Mouse (Mus musculus) stomach, postnatal 0 days (tissue): ENCODE measurements around the gene Olfr1444. TPM values are rescaled to one million over a fixed set of nuclear protein-coding genes. Genes with fewer than 3 reads are reported as not detected.

Experiments used
- ATAC-seq: fragments of 200-750 bp; cut with Nextera tagmentation; 2 replicates; pipeline ENCODE4 v1.8.0; 2017; ENCODE audit not compliant: low FRiP score, low TSS enrichment
- DNase-seq: peaks from one replicate; pipeline ENCODE4 v3.0.0-alpha.2; 2016; ENCODE audit warnings: low spot score
- H3K27ac ChIP-seq: fragments of 300-500 bp; sonication (generic); replicated peaks from 2 replicates; pipeline ENCODE4 v1.5.1; 2014; ENCODE audit warnings: mild to moderate bottlenecking, control low read depth
- H3K27me3 ChIP-seq: fragments of 300-500 bp; sonication (generic); 2 replicates; pipeline ENCODE4 v1.6.1; 2014; ENCODE audit warnings: low read length; ENCODE audit not compliant: control insufficient read depth, insufficient read depth
- H3K36me3 ChIP-seq: fragments of 300-500 bp; sonication (generic); 2 replicates; pipeline ENCODE4 v1.6.1; 2014; ENCODE audit warnings: low read length, mixed read lengths; ENCODE audit not compliant: control insufficient read depth, insufficient read depth
- H3K4me1 ChIP-seq: fragments of 300-500 bp; sonication (generic); replicated peaks from 2 replicates; pipeline ENCODE4 v1.6.1; 2014; ENCODE audit warnings: antibody characterized with exemption; ENCODE audit not compliant: control insufficient read depth, insufficient read depth
- H3K4me2 ChIP-seq: fragments of 300-500 bp; sonication (generic); replicated peaks from 2 replicates; pipeline ENCODE4 v1.6.1; 2014; ENCODE audit warnings: low read depth, mild to moderate bottlenecking, control low read depth, moderate library complexity
- H3K4me3 ChIP-seq: fragments of 300-500 bp; sonication (generic); 2 replicates; pipeline ENCODE4 v1.5.1; 2014; ENCODE audit warnings: low read depth, low read length, control low read depth
- H3K9ac ChIP-seq: fragments of 300-500 bp; sonication (generic); 2 replicates; pipeline ENCODE4 v1.6.1; 2014; ENCODE audit warnings: mild to moderate bottlenecking, low read length, control low read depth, mixed read lengths
- H3K9me3 ChIP-seq: fragments of 300-500 bp; sonication (generic); 2 replicates; pipeline ENCODE4 v1.6.1; 2016; ENCODE audit warnings: low read length; ENCODE audit not compliant: control insufficient read depth
- CTCF ChIP-seq: IDR thresholded peaks from 2 replicates; pipeline ENCODE4 v1.5.1; 2016; ENCODE audit warnings: antibody characterized with exemption, low read depth, mild to moderate bottlenecking, moderate library complexity
- EP300 ChIP-seq: optimal IDR thresholded peaks from 2 replicates; pipeline ENCODE3; 2016; ENCODE audit warnings: antibody characterized with exemption
- WGBS: fragments of 180-500 bp; shearing (Covaris S2); extraction: QIAGEN DNeasy Blood & Tissue Kit; methylation state at CpG from one replicate; pipeline ENCODE4 v1.1.7; 2014; 5-methylcytosine and 5-hydroxymethylcytosine counted together
- polyA plus RNA-seq: library from polyadenylated mRNA; unstranded; fragments of >200 nt; fragmentation: Nextera tagmentation; extraction: Ambion mirVana; gene quantifications from 2 replicates; pipeline ENCODE4 v1.2.1, GENCODE M21; 2015

The Olfr1444 gene
- polyA plus RNA-seq, 1 experiment from 2014 or later, result not detected

DNA sequence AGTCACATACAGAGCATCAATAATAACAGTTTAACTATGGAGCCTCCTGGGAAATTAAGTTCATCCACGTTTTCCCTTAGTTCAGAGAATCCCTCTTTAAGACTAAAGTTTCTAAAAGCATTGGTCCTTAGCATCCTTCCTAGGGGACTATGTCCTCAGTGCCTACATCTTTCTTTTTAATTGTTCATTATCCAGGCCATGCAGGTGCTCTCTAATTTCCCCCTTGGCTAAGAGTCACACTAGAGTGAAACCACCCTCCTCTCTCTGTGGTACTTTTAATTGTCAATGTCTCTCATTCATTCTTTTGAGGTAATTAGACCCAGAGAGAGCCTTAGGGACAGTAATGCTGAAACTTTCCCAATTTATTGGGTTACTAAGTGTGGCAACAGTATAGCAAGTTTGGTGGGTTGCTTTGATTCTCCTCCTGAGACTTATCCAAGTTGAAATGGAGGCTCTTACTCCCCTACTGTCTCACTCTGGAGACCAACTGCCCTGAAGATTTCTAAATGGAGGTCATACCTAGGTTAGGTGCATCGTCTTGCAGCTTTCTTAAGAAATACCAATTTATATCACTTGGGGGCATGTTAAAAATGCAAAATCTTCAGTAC, 26.2 kb upstream of the Olfr1444 start:
- Histone ChIP-seq H3K27ac (no peak overlapping the region), H3K36me3 (no peaks in the 10 kb centered on the region), H3K9me3 (no peaks in the 10 kb centered on the region), H3K27me3 (no peaks in the 10 kb centered on the region), H3K4me3 (no peak overlapping the region), H3K4me2 (no peak overlapping the region), H3K4me1 (no peaks in the 10 kb centered on the region), H3K9ac (no peak overlapping the region)
- WGBS, result 59% methylated on average over 2 of the region's 2 CpGs
- DNase-seq (no peak), ATAC-seq (no peak)
- no peak for TF ChIP-seq CTCF

DNA sequence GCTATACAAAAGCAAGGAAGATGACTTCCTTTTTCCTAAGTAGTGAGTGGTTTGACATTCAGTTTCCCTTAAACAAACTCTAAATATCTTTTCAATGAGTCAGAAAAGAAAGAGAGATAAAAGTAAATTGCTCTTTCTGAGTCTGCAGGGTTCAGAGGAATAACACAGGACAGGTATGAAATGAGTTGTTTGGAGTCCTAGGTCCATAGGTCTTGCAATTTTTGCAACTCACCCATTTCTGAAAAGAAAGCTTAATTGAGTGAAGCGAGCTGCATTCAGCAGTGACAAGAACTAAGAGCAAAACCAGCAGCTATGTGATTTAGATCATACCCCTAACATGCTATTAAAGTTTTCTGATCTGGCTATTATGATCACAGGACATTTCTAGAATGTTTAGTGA, 25.5 kb upstream of the Olfr1444 start:
- H3K9ac ChIP-seq, result no peak overlapping the region
- no peak for ATAC-seq
- no peak for TF ChIP-seq CTCF
- no peak for TF ChIP-seq EP300

DNA sequence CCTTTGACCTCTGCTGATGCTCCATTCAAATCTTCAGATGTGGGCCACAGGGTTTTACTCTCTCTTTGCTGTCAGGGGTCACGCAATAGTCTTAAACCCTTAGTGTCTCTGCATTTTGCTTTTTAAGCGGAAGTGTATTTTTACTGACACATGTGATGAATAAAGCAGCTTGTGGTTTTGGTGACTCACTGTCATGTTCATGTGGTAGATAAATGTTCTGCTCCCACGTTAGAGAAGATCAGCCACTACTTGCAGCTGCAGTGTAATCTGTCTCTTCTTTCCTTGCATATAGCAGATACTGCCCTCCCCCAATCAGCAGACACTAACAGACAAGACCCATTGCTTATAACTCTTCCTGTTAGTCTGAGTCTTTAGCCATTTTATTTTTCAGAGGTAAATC, 23.5 kb upstream of the Olfr1444 start:
- no peak overlapping the region for H3K9ac ChIP-seq
- TF ChIP-seq EP300 (no peak), CTCF (no peak)
- no peaks in the 10 kb centered on the region for H3K36me3 ChIP-seq
- 60% methylated on average over 3 of the region's 3 CpGs for WGBS
- no peak for ATAC-seq
- H3K27ac ChIP-seq, result no peak overlapping the region
- no peaks in the 10 kb centered on the region for H3K9me3 ChIP-seq
- H3K4me3 ChIP-seq, result no peak overlapping the region
- H3K27me3 ChIP-seq, result no peaks in the 10 kb centered on the region
- no peaks in the 10 kb centered on the region for H3K4me1 ChIP-seq
- no peak for DNase-seq
- H3K4me2 ChIP-seq, result no peak overlapping the region

More for the DNA sequence above, 25.5 kb upstream of the Olfr1444 start:
- no peak overlapping the region for H3K4me3 ChIP-seq
- H3K4me2 ChIP-seq, result no peak overlapping the region
- H3K4me1 ChIP-seq, result no peaks in the 10 kb centered on the region
- H3K9me3 ChIP-seq, result no peaks in the 10 kb centered on the region
- H3K27me3 ChIP-seq, result no peaks in the 10 kb centered on the region
- no peak overlapping the region for H3K27ac ChIP-seq
- no peak for DNase-seq
- no peaks in the 10 kb centered on the region for H3K36me3 ChIP-seq
- WGBS, result 51% methylated on average over 1 of the region's 1 CpGs

DNA sequence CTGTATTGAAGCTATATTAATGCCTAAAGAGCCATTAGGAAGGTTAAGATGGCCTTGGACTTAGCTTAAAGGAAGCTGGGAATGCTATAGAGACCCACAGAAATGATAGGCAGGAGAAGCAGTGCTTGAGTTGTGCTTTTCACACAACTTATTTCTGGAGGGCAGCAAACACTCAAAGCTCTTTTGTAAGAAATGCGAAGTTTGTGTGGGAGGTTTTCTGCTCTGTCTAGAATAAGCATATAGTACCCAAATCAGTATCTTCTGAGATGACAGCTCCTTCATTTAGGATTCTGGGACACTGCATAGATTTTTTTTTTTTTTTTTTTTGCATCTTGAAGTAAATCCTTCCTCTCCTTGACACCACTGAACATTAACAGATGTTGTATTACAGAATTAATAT, 18.6 kb upstream of the Olfr1444 start:
- ATAC-seq (no peak), DNase-seq (no peak)
- no peak overlapping the region for H3K27ac ChIP-seq
- H3K4me2 ChIP-seq, result no peak overlapping the region
- H3K4me1 ChIP-seq, result no peaks in the 10 kb centered on the region
- H3K4me3 ChIP-seq, result no peak overlapping the region
- no peak for TF ChIP-seq CTCF
- TF ChIP-seq EP300, result no peak
- 85% methylated on average over 1 of the region's 1 CpGs for WGBS
- H3K9me3 ChIP-seq, result no peaks in the 10 kb centered on the region
- no peaks in the 10 kb centered on the region for H3K27me3 ChIP-seq
- no peak overlapping the region for H3K9ac ChIP-seq
- no peaks in the 10 kb centered on the region for H3K36me3 ChIP-seq

DNA sequence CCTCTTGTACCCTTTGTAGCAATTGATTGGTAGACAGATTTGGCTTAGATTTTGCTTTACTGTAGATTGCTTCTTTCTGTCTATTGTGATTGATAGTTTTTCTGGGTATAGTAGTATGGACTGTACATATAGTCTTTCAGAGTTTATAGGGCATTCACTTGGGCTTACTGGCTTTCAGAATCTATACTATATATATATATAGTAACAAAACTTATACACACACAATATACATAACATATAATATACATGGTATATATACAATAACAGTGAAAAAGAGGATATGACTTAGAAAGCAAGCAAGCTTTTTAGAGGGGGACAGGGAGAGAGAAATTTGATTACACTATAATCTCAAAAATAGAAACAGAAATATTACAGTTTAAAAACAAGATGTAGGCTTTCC, 10.7 kb upstream of the Olfr1444 start, which contains the start of gene Gm5244:
TSS of gene Gm5244 (plus strand) at position 301 of the 400 bp plus-strand sequence.
- Histone ChIP-seq H3K27ac (no peak within 1 kb of the TSS), H3K4me2 (no peak within 1 kb of the TSS), H3K4me1 (no peaks in the 10 kb centered on the region), H3K36me3 (no peaks in the 10 kb centered on the region), H3K9ac (no peak within 1 kb of the TSS), H3K9me3 (no peaks in the 10 kb centered on the region), H3K27me3 (no peaks in the 10 kb centered on the region), H3K4me3 (no peak within 1 kb of the TSS)
- DNase-seq (no peak), ATAC-seq (no peak)
- TF ChIP-seq CTCF (no peak), EP300 (no peak)

DNA sequence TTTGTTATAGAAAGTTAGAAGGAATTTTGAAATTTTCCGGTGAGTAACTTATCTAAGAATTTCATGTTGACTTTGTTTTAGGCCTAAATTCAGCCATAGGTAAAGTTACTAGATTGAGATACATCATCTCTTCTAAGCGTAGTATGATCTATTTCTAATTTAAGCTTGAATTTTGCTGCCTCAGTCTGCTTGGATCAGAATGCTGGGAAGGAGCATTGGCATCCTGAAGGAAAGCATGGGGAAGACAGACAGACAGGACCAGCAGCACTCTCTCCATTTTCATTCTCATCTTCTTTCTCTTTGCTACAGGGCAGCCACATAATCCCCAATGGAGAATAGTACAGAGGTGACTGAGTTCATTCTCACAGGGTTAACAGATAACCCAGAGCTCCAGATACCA, 26.5 kb downstream of the Olfr1444 start, which contains the start of gene Olfr1445:
TSS of gene Olfr1445 (plus strand) at position 301 of the 400 bp plus-strand sequence.
- DNase-seq, result no peak
- 84% methylated on average over 2 of the region's 2 CpGs for WGBS
- H3K9me3 ChIP-seq, result no peaks in the 10 kb centered on the region
- ATAC-seq, result no peak
- no peaks in the 10 kb centered on the region for H3K27me3 ChIP-seq
- TF ChIP-seq EP300 (no peak), CTCF (no peak)
- no peak within 1 kb of the TSS for H3K27ac ChIP-seq
- H3K4me2 ChIP-seq, result no peak within 1 kb of the TSS
- H3K4me1 ChIP-seq, result no peaks in the 10 kb centered on the region
- H3K9ac ChIP-seq, result no peak within 1 kb of the TSS
- no peaks in the 10 kb centered on the region for H3K36me3 ChIP-seq
- no peak within 1 kb of the TSS for H3K4me3 ChIP-seq
